Mouse (Mus musculus) CH12.LX (cell line): ENCODE results near the gene Col6a6. TPM values are rescaled to one million over a fixed set of nuclear protein-coding genes. Genes with fewer than 3 reads are reported as not detected.

Experiments used
- DNase-seq: peaks from one replicate; pipeline ENCODE4 v3.0.0-alpha.2; 2013; ENCODE audit errors: extremely low read depth
- H3K27ac ChIP-seq: 2 replicates; pipeline ENCODE4 v1.5.1; 2012; ENCODE audit warnings: low read depth, mild to moderate bottlenecking, control low read depth, moderate library complexity; ENCODE audit not compliant: insufficient read depth
- H3K27me3 ChIP-seq: replicated peaks from 2 replicates; pipeline ENCODE3; 2012; ENCODE audit warnings: inconsistent platforms
- H3K36me3 ChIP-seq, 2 experiments: replicated peaks in 1 of 2; 2 replicates each; pipeline versions ENCODE3 to v1.6.1; 2012; ENCODE audit warnings: inconsistent platforms in 1 of 2, low read length in 1 of 2, mild to moderate bottlenecking in 1 of 2, mixed read lengths in 1 of 2, moderate library complexity in 1 of 2; ENCODE audit not compliant: control insufficient read depth in 1 of 2, insufficient read depth in 1 of 2
- H3K4me1 ChIP-seq, 2 experiments: 2 replicates each; pipeline ENCODE4 v1.6.1; 2012; ENCODE audit warnings: inconsistent platforms in 1 of 2, moderate library complexity in 1 of 2; ENCODE audit not compliant: insufficient read depth in 2 of 2, control insufficient read depth in 1 of 2
- H3K4me2 ChIP-seq: 2 replicates; pipeline ENCODE4 v1.6.1; 2012; ENCODE audit warnings: low read depth, mild to moderate bottlenecking, control low read depth; ENCODE audit not compliant: poor library complexity, insufficient read depth, severe bottlenecking
- H3K4me3 ChIP-seq, 3 experiments: fragments of 150-350 bp in 1 of 3; sonication (generic) in 1 of 3; replicated peaks in 1 of 3; 2 replicates each; pipeline versions ENCODE3 to v1.5.1; 2011 to 2012; ENCODE audit warnings: low read depth in 2 of 3, low read length in 2 of 3, mild to moderate bottlenecking in 2 of 3, moderate library complexity in 2 of 3, control low read depth in 1 of 3, improper control_type of control experiment in 1 of 3, inconsistent platforms in 1 of 3, mixed read lengths in 1 of 3; ENCODE audit not compliant: poor library complexity in 1 of 3
- H3K79me2 ChIP-seq: replicated peaks from 2 replicates; pipeline ENCODE4 v1.6.1; 2012; ENCODE audit warnings: mild to moderate bottlenecking, moderate library complexity; ENCODE audit not compliant: control insufficient read depth, poor library complexity, insufficient read depth, severe bottlenecking; ENCODE audit errors: extremely low read depth
- H3K9ac ChIP-seq: 2 replicates; pipeline ENCODE4 v1.6.1; 2012; ENCODE audit warnings: low read depth, mild to moderate bottlenecking, control low read depth, moderate library complexity; ENCODE audit not compliant: insufficient read depth
- H3K9me3 ChIP-seq: replicated peaks from 2 replicates; pipeline ENCODE3; 2012; ENCODE audit warnings: low read length, inconsistent platforms, mixed read lengths
- BHLHE40 ChIP-seq: IDR thresholded peaks from 2 replicates; pipeline ENCODE4 v1.6.1; 2011; ENCODE audit warnings: mild to moderate bottlenecking, low read depth, low read length, improper control_type of control experiment
- EP300 ChIP-seq: IDR thresholded peaks from 2 replicates; pipeline ENCODE4 v1.6.1; 2011; ENCODE audit warnings: low read length, improper control_type of control experiment
- GABPA ChIP-seq: IDR thresholded peaks from 2 replicates; pipeline ENCODE4 v1.6.1; 2012; ENCODE audit warnings: low read depth, low read length, improper control_type of control experiment, inconsistent platforms; ENCODE audit not compliant: insufficient replicate concordance
- HCFC1 ChIP-seq: IDR thresholded peaks from 2 replicates; pipeline ENCODE4 v1.6.1; 2012; ENCODE audit warnings: low read depth, mild to moderate bottlenecking, inconsistent platforms, low read length, improper control_type of control experiment
- IRF4 ChIP-seq: IDR thresholded peaks from 2 replicates; pipeline ENCODE4 v1.6.1; 2014; ENCODE audit warnings: low read depth, mild to moderate bottlenecking, inconsistent platforms, low read length, improper control_type of control experiment
- JUN ChIP-seq: IDR thresholded peaks from 2 replicates; pipeline ENCODE4 v1.6.1; 2011; ENCODE audit warnings: low read depth, mild to moderate bottlenecking, low read length, improper control_type of control experiment, moderate library complexity; ENCODE audit not compliant: insufficient read depth
- MAZ ChIP-seq: IDR thresholded peaks from 2 replicates; pipeline ENCODE4 v1.6.1; 2012; ENCODE audit warnings: low read depth, mild to moderate bottlenecking, inconsistent platforms, low read length, improper control_type of control experiment, moderate library complexity
- USF1 ChIP-seq: IDR thresholded peaks from 2 replicates; pipeline ENCODE4 v1.6.1; 2014; ENCODE audit warnings: low read depth, mild to moderate bottlenecking, inconsistent platforms, low read length, improper control_type of control experiment
- dilution Hi-C: fragments of 300-500 bp; cut with MboI; formaldehyde crosslinking; loops from 2 replicates; pipeline ENCODE4 v1.14.3; 2020; ENCODE audit warnings: low sequenced_read_pairs; ENCODE audit not compliant: extremely low pct_unique_long_range_greater_than_20kb, extremely low pct_ligation_motif_present
- in situ Hi-C: fragments of 300-500 bp; cut with MboI; formaldehyde crosslinking; loops from 3 replicates; pipeline ENCODE4 v1.14.3; 2019; ENCODE audit warnings: low sequenced_read_pairs, low pct_ligation_motif_present, low pct_unique_long_range_greater_than_20kb, mixed read lengths
- polyA plus RNA-seq: library from polyadenylated mRNA; unstranded; fragments of >175 nt; gene quantifications from 2 replicates; pipeline ENCODE4 v1.2.1, GENCODE M21; 2012; ENCODE audit warnings: low read depth; ENCODE audit not compliant: insufficient read length
- total RNA-seq, 2 experiments: library from RNA; depleted of rRNA; stranded (reverse); fragments of 300-350 nt in 1 of 2; fragments of >200 nt in 1 of 2; gene quantifications; 2 replicates each; pipeline ENCODE4 v1.2.3; 2012 to 2014

Col6a6 gene
- total and polyA plus RNA-seq, 3 experiments: not detected

- no peaks in the 10 kb centered on the region for H3K9me3 ChIP-seq
- no peaks in the 10 kb centered on the region for H3K4me1 ChIP-seq
- no peak overlapping the region for H3K9ac ChIP-seq
- no peak for DNase-seq
- no peak for TF ChIP-seq USF1
- H3K4me3 ChIP-seq: no peak overlapping the region
- no peak overlapping the region for H3K4me2 ChIP-seq
- dilution Hi-C loops: no loop called here
- H3K79me2 ChIP-seq: no peaks in the 10 kb centered on the region
- H3K27me3 ChIP-seq: peaks cover 37% of the 10 kb centered on the region
- H3K27ac ChIP-seq: no peak overlapping the region
- in situ Hi-C loops: no loop called here
- H3K36me3 ChIP-seq: no peaks in the 10 kb centered on the region
These were observed 64.3 kb downstream of the Col6a6 start for GRCm38 (mm10) chr9:105763625-105764024.

DNA sequence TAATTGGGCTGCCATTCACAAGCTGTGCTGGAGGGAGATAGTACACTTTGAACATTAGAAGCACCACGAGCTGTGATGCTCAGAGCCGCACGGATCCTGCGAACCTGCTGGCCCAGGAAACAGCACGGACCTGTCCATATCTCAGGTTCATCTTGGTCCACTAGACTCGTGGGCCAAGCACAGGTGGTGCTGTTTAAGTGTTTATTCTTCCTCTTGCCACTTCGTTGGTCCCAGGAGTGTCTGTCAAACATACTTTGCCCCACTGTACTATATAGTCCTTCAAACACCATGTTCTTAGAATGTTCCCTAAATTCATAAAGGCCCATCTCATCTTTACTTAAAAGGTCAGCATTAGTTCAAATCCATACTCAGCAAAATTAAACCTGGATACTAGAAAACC, 65.7 kb downstream of the Col6a6 start:
- no peak for DNase-seq
- Histone ChIP-seq H3K9me3 (no peaks in the 10 kb centered on the region), H3K4me2 (no peak overlapping the region), H3K27ac (no peak overlapping the region), H3K27me3 (peaks cover 34% of the 10 kb centered on the region), H3K36me3 (no peaks in the 10 kb centered on the region), H3K4me3 (no peak overlapping the region), H3K79me2 (no peaks in the 10 kb centered on the region), H3K9ac (no peak overlapping the region), H3K4me1 (no peaks in the 10 kb centered on the region)
- TF ChIP-seq MAZ: no peak
- TF ChIP-seq EP300: no peak
- TF ChIP-seq HCFC1: no peak
- no peak for TF ChIP-seq IRF4
- TF ChIP-seq GABPA: no peak
- in situ Hi-C loops: no loop called here
- dilution Hi-C loops: no loop called here

DNA sequence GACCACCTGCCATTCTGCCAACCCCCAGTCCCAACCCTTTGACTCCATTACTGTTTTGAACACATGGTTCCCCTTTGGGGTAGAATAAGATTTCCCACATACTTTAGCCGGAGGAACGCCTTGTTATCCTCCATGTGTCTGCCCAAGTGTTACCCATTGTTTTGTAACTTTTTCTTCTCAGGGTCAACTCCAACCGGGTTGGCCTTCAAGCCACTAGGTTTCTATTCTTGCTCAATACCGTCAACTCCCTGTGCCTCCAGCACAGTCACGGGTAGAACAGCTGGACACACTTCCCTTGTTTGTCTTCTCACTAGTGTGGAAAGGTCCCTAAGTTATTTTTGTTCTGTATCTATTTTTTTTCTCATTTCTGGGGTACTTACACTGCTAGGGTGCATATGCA, 69.1 kb downstream of the Col6a6 start:
- Histone ChIP-seq H3K79me2 (no peaks in the 10 kb centered on the region), H3K36me3 (no peaks in the 10 kb centered on the region), H3K4me3 (no peak overlapping the region), H3K9me3 (peaks cover 4% of the 10 kb centered on the region), H3K4me1 (no peaks in the 10 kb centered on the region), H3K4me2 (no peak overlapping the region), H3K9ac (no peak overlapping the region), H3K27ac (no peak overlapping the region), H3K27me3 (peaks cover 46% of the 10 kb centered on the region)
- in situ Hi-C loops: no loop called here
- TF ChIP-seq JUN (no peak), GABPA (no peak), BHLHE40 (no peak), IRF4 (no peak)
- dilution Hi-C loops: no loop called here
- DNase-seq: no peak
